Mouse (Mus musculus) adrenal gland, adult (tissue): ENCODE measurements around the gene 4930572O03Rik.
A peak's percentile ranks its signal among the peaks of the same experiment; 100 is the strongest.
"Not testable (repeated sequence)": the region's sequence is repeated elsewhere in the genome, so short reads cannot be mapped to it uniquely, and the experiment has no call there.

ENCODE experiments used
- DNase-seq, 2 experiments: peaks; one replicate each; pipeline ENCODE4 v3.0.0; 2022 to 2023; ENCODE audit warnings: low spot score in 1 of 2; ENCODE audit not compliant: inconsistent age in 2 of 2

Gene 4930572O03Rik

DNA sequence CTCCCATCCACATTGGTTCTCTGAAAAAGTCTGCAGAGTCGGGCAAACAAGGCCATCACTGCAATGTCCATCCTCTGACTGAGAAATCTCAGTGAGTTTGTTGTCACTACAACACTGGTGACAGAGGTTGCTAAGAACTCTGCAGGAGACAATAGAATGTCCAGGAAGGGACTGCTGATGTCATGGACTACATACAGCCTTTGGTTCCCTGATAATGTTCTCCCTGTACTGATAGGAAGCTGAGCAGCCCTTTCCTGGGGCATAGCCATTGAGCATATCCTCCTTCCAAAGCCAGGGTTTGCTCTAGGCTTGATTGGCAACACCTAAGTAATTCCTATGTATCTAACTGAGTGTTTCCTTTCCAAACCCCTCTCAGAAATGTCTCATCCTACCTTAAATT, at the start of gene 4930572O03Rik:
TSS of gene 4930572O03Rik (minus strand) at position 101 of the 400 bp plus-strand sequence.
- not testable (repeated sequence) for DNase-seq

DNA sequence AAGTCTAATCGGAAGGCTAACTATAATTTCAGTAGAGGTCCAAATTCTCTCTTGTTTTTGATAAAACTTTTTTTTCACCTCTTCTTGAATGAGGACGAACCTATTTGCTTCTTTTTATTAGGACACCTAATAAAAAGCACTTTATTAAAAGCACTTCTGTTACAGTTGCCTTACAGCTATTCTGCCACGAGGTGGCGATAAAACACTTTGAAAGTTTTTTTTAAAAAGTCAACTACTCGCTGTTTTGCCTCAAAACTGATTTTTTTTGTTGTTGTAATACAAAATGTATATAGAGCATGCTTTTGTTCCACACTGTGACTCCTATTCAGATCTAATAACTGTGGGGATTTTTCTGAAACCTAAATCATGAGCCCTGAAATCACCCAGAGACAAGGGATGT, 46.0 kb upstream of the 4930572O03Rik start:
- DNase-seq: peak in 1 of 2 experiments; percentile 74

DNA sequence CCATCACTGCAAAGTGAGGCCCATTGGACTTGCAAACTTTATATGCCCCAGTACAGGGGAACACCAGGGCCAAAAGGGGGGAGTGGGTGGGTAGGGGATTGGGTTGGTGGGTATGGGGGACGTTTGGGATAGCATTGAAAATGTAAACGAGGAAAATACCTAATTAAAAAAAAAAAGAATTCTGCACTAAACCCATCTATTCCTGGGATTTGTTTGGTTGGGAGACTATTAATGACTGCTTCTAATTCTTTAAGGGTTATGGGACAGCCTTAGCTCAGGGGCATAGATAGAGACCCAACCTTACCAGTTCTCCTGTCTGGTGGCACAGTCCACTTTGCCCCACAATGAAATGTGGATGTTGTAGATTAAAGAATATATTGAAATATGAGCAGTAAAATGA, 40.9 kb upstream of the 4930572O03Rik start:
- not testable (repeated sequence) for DNase-seq

DNA sequence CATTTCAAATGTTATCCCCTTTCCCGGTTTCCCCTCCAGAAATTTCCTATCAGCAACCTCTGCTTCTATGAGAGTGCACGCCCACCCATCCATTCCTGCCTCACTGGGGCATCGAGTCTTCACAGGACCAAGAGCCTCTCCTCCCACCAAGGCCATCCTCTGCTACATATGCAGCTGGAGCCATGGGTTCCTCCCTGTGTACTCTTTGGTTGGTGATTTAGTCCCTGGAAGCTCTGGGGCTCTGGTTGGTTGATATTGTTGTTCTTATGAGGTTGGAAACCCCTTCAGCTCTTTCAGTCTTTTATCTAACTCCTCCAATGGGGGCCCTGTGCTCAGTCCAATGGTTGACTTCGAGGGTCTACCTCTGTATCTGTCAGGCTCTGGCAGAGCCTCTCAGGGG, 35.0 kb upstream of the 4930572O03Rik start:
- not testable (repeated sequence) for DNase-seq

DNA sequence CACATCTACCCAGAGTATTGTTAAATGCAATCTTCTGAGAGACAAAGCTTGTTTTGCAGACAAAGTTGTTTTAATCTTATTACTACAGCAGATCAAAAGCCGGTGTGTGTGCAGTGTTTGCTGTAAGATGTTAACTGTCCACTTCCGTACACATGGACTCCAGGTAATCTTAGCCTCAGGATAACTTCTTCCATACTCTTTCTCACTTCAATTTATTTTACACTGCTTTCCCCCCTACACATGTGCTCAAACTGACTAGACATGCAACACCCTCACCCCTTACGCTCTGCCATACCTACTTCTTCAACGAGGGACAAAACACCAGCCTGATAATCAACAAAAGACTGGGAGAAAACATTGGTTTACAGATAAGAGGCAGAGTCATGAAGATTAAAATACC, 34.0 kb upstream of the 4930572O03Rik start:
- not testable (repeated sequence) for DNase-seq

DNA sequence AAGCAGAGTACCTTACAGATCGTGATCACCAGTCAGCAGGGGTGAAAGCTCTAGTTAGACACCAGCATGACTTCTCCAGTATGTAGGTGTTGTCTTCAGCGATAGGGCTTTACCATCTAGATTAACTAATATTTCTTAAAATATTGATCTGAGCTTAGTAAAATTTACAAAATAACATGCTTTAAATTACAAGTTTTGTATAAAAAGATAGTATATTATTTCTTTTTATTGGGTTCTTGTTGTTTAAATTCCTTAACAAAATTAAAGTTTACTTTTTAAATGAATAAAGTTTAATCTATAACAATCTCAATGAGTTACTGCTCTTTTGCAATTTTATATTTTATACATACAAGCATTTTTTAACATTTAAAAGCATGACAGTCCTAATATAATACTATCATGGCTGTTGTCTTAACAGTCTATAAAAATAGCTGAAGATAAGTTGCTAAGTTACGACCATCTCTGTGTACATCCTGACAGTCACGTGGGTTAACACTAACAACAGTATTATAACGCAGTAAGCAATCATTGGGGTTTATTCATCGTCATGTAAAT, 32.9 kb upstream of the 4930572O03Rik start:
- not testable (repeated sequence) for DNase-seq

DNA sequence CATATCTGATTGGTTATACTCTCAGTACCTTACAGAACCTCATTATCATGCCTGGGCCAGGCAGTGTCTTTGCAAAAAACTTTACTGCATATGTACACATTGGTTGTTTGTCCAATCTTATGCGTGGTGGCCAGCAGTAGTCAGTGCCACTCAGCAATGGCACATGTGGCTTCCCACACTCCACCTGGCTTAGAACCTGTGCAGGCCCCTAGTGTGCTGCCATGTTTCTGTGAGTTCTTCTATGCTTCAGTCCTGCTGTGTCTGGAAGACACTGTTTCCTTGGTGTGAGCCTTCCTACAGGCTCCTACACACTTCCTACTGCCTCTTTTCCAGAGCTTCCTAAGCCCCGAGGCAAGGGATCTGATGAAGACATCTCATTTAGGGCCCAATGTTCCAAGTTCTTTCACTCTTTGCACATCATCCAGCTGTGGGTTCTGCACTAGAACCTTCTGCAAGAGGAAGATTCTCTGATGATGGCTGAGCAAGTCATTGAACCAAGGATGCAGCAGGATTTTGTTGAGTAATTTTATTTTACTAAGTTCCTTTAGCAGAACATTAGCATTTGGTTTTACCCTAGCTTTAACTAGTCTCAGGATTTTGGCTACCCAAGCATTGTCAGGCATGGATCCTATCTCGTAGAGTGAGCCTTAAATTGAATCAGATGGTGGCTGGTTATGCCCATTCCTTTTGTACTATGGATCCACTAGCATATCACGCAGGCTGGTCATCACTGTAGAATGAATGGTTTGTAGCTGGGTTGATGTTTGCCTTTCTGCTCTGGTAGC, 32.2 kb upstream of the 4930572O03Rik start:
- not testable (repeated sequence) for DNase-seq

DNA sequence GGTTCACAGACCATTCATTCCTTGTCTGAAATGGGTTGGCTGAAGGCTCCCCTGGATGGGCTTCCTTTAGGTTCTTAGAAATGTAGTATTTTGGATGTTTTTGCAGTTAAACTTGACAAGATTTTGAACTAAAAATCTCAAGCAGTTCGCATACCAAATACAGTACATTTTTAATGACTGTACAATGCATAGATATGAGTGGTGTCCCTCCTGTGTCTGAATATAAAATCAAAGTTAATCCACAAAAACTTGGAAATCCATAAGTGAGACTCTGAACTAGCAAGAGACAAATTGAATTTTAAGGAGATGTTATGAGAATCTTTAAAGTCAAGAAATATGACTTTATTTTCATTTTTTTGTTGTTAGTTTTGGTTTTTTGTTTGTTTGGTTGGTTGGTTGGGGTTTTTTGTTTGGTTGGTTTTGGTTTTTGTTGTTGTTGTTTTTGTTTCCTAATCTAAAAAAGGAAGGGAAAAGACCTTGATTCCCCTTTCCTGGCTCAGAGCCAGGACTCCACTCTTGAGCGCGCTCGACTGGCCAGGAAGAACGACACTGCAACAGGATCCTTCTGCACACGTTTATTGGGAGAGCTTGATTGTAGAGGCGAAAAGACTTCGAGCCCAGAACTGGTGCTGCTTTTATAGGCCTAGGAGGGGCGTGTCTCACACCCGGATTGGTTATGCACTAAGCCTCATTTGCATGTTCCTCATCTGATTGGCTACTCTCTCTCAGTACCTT, 24.6 kb upstream of the 4930572O03Rik start:
- not testable (repeated sequence) for DNase-seq

DNA sequence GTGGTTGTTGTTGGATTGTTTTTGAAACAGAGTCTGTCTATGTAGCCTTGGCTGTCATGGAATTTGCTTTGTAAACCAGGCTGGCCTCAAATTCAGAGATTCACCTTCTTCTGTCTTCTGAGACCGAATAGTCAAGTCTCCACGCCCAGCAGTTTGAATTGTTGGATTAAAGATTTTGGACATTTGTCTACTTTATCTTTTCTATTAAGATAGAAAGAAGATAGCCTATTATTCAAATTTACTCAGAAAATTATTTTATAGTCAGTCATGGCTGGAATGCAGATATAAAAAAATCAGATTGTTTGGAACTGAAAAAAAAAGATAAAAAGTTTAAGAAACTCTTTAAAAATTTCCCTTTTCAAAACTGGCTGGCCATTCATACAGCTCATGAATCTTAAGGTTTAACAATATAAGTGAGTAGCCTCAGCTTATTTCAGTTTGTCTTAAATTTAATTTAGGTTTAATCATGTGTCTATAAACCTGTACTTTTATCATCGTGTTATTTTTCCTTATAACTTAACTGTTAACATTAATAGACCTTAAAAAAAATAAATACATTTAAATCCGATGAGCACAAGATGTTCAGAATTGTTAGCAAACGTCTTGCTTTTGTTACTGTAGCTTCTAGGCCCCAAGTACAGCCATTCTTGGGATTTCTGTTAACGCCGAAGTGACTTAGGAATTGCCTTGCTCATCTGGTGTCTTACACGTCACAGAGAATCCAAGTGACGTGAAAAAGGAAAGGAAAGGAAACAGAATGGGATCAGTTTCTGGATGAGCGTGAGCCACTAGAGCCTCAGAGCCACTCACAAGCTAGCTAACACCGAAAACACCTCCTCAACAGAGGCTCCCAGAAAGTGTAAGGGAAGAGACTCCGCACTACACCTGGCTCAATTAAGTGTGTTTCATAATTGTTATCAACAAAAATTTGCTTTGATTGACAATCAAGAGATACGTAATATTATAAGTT, 23.4 kb upstream of the 4930572O03Rik start:
- not testable (repeated sequence) for DNase-seq

DNA sequence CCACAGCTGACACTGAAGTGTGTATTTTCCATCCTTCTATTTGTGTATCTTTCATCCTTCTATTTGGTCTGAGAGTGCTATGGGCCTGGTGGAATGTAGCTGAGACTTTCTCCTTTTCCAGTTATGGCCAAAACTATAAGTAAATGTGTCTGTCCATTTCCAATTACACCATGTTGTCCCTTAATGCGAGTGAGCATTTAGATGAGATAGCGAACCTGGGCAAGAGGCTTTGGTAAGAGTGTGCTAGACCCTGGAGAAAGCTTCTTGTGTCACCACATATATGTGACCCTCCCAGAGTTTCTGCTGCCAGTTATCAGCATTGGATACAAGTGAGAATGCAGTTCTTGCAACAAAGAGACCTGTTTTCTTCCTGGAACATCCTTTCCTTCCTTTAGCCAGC, 22.0 kb upstream of the 4930572O03Rik start:
- DNase-seq: not testable (repeated sequence)

DNA sequence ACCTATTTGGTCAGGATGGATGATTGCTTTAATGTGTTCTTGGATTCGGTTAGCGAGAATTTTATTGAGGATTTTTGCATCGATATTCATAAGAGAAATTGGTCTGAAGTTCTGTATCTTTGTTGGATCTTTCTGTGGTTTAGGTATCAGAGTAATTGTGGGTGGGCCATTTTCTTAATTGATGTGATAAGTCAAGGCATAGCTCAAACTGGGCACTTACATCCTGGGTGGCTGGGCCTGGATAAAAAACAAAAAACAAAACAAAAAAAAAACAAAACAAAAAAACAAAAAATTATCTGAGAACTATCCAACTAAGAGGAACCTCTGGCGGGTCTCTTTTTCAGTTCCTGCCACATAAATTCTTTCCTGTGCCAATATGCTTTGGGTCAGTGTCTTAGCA, 20.9 kb upstream of the 4930572O03Rik start:
- DNase-seq: not testable (repeated sequence)

DNA sequence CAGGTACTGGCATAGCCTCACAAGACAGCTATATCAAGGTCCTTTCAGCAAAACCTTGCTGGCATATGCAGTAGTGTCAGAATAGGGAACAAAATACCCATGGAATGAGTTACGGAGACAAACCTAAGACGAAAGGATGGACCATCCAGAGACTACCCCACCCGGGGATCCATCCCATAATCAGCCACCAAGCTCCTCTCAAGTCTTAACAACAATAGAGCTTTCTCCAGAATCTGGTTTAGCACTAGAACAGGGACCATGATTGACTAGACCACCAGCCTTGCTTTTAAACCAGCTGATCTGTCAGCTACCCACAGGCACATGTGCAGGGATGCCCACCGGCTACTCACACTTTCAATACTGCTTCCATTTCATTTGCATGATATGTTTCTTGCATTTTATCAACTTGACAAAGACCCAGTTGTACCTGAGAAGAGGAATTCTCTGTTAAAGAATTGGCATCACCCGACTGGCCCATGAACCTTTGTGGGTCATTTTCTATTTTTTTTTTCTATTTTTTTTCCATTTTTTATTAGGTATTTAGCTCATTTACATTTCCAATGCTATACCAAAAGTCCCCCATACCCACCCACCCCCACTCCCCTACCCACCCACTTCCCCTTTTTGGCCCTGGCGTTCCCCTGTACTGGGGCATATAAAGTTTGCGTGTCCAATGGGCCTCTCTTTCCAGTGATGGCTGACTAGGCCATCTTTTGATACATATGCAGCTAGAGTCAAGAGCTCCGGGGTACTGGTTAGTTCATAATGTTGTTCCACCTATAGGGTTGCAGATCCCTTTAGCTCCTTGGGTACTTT, 17.8 kb upstream of the 4930572O03Rik start:
- DNase-seq: not testable (repeated sequence)

DNA sequence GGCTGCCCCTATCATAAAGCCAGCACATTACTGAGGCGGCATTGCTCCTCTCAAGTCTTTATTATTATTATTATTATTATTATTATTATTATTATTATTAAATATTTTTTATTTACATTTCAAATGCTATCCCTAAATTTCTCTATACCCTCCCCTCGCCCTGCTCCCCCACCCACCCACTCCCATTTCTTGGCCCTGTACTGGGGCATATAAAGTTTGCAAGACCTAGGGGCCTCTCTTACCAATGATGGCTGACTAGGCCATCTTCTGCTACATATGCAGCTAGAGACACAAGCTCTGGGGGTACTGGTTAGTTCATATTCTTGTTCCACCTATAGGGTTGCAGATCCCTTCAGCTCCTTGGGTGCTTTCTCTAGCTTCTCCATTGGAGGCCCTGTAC, 17.1 kb upstream of the 4930572O03Rik start:
- DNase-seq: not testable (repeated sequence)

DNA sequence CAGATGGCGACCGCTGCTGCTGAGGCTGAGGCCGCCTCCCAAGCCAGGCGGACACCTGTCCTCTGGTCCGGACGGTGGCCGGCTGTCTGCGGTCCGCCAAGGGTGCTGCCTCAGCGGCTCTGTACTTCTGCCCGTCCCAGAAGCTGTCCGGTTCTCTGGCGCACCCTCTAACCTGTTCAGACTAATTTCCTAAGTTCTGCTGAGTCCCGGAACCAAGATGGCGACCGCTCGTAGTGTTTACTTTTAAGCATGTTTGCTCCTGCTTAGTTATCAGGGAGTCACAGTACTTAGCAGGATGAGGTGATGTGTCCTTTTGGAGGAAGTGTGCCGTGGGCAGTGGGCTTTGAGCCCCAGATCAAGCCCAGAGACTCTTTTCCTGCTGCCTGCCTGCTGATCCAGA, 13.9 kb upstream of the 4930572O03Rik start:
- DNase-seq: not testable (repeated sequence)

DNA sequence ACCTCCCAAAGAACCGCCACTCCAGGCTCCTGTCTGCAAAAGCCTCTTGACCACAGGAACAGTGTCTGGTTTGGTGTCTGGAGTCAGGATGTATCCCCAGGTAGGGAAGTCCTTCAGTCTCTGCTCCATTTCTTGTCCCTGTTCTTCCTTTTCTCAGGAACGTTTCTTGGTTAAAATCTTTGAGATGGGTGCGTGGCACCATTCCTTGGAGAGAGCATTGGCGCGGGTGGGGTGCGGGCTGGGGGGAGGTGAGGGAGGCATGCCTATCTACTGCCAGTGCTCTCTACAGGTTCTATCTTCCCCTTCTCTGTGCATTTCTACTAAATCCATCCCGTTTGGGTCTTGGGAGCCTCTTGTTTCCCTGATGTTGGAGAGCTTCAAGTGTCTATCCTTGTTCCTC, 7.0 kb upstream of the 4930572O03Rik start:
- DNase-seq: not testable (repeated sequence)

DNA sequence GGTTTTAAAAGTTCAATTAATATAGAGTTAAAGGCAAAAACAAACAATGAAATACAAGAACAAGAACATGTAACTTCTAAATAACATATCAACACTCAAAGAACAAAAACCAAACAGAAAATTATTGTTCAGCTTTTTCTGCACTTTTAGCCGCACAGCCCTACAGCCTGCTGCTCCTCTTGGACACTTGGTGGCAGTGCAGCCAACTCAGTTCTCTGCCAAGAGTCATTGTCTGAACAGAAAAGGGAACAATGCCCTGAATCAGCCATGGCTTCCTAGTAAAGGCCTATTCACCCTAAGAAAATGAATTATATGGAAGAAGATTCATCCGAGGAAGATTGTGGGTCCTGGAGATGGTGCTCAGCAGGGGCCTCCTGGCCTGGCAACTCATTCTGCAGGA, 4.5 kb downstream of the 4930572O03Rik start:
- DNase-seq: not testable (repeated sequence)

DNA sequence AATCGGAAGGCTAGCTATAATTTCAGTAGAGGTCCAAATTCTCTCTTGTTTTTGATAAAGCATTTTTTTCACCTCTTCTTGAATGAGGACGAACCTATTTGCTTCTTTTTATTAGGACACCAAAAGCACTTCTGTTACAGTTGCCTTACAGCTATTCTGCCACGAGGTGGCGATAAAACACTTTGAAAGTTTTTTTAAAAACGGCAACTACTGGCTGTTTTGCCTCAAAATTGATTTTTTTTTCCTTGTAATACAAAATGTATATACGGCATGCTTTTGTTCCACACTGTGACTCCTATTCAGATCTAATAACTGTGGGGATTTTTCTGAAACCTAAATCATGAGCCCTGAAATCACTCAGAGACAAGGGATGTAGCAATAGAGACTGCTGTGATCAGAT, 11.2 kb downstream of the 4930572O03Rik start:
- peak in 1 of 2 experiments; percentile 39 for DNase-seq

DNA sequence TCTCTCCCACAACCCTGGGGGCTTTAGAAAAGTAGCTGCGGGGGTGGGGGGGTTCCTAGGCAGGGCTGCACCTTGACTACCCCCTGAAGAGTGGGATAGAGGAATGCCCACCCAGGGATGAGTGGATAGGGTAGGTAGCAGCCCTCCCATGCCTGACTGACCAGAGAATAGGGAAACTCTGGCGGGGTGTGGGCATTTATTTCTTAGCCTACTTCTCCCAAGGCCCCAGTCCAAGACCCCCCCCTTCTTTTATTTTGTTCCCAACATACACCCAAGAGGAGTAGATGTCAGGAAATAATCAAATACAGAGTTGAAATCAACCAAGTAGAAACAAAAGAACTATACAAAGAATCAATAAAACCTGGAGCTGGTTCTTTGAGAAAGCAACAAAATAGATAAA, 19.2 kb downstream of the 4930572O03Rik start:
- not testable (repeated sequence) for DNase-seq

DNA sequence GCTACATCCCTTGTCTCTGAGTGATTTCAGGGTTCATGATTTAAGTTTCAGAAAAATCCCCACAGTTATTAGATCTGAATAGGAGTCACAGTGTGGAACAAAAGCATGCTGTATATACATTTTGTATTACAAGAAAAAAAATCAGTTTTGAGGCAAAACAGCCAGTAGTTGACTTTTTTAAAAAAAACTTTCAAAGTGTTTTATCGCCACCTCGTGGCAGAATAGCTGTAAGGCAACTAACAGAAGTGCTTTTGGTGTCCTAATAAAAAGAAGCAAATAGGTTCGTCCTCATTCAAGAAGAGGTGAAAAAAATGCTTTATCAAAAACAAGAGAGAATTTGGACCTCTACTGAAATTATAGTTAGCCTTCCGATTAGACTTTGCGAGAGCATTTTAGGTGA, 26.8 kb downstream of the 4930572O03Rik start:
- DNase-seq: peak in 1 of 2 experiments; percentile 62

DNA sequence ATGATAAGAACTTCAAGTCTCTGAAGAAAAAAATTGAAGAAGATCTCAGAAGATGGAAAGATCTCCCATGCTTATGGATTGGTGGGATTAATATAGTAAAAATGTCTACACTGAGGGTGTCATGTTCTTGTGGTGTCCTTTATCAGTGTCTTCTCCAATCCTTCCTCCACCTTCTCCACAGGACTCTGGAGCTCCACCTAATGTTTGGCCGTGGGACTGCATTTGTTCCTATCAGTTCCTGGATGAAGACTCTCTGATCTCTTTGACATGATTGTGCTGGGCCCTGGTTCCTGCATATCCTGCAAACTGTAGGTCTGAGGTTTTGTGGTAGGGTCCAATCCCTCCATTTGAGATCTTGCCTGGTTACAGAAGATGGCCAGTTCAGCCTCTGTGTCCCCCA, 28.7 kb downstream of the 4930572O03Rik start:
- DNase-seq: peak; percentile 11 to 67
